Mouse (Mus musculus) CD4-positive, CD25-positive, alpha-beta regulatory T cell, adult 4 months (primary cell): ENCODE data around the gene Krt33b. TPM values are rescaled to one million over a fixed set of nuclear protein-coding genes. Genes with fewer than 3 reads are reported as not detected.

Source experiments
- ATAC-seq: one replicate; pipeline ENCODE4 v1.8.0; 2017
- polyA plus RNA-seq, 2 experiments: library from polyadenylated mRNA; unstranded; fragments of 100-300 nt; shearing (Covaris generic); gene quantifications; one replicate each; pipeline ENCODE4 v1.2.1; 2017

The Krt33b gene
- polyA plus RNA-seq, 2 experiments from 2014 or later, result not detected

- ATAC-seq, result no peak
Observed at GRCm38 (mm10) chr11:99990571-99990970, 39.1 kb downstream of the Krt33b start.

GRCm38 (mm10) chr11:99989881-99990405, 39.7 kb downstream of the Krt33b start:
- no peak for ATAC-seq

- ATAC-seq, result no peak
Observed at GRCm38 (mm10) chr11:99988530-99988929, 41.1 kb downstream of the Krt33b start.

GRCm38 (mm10) chr11:99986180-99986647, 43.5 kb downstream of the Krt33b start, which contains the start of gene Krtap16-1:
Gene Krtap16-1, minus strand, starts transcription at chr11:99986597.
- no peak for ATAC-seq

GRCm38 (mm10) chr11:99985291-99986092, 44.2 kb downstream of the Krt33b start:
- ATAC-seq, result no peak

- ATAC-seq, result no peak
Observed at GRCm38 (mm10) chr11:99983442-99983841, 46.2 kb downstream of the Krt33b start.

DNA sequence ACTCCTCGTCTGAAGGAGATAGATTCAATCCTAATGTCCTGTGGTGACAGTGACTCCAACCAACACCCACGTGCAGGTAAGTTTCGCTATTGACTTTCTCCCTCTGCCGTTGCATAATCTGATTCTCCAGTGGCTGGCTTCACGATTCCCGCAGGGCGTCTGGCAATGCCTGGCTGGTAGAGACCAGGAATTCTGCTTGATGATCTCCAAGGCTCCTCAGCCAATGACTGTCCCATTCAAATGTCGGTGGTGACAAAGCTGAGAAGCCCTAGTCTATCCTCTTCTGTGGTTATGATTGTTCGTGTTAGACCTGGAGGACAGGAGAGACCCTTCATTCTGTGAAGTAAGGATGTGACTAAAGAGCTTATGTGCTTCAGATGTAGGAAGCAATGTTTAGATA, 46.9 kb downstream of the Krt33b start:
- ATAC-seq, result no peak

DNA sequence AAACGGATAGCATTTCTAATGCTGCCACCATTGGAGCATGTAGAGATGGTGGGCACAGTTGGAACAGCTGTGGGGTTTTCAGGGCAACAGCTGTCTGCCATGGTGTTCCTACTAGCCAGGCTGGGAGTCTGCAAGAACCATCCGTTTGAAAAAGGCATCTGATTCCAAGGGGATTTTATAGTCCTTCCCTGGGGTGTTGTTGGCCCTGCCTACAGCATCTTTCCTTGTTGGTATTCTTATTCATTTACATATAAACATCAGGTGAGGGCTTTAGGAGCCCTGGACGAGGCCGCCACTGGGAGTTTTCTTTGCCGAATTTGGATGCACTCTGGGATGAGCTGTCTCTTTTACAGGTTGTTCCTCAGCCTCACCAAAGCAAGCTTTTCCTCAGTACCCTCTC, 50.7 kb downstream of the Krt33b start, which contains the start of gene Krtap29-1:
TSS of gene Krtap29-1 (minus strand) at position 101 of the 400 bp plus-strand sequence.
- no peak for ATAC-seq

Other genes starting within 250 kb of the Krt33b start
- gene Krtap4-8, start 249.2 kb downstream of the Krt33b start, polyA plus RNA-seq, result not detected
- not detected for gene Krtap4-9, start 244.7 kb downstream of the Krt33b start, polyA plus RNA-seq
- not detected for gene Gm11596, start 236.4 kb downstream of the Krt33b start, polyA plus RNA-seq
- gene Gm11569, start 230.9 kb downstream of the Krt33b start, polyA plus RNA-seq, result not detected
- gene Gm11554, start 225.4 kb downstream of the Krt33b start, polyA plus RNA-seq, result not detected
- not detected for gene Krtap4-13, start 220.0 kb downstream of the Krt33b start, polyA plus RNA-seq
- not detected for gene Gm11564, start 214.2 kb downstream of the Krt33b start, polyA plus RNA-seq
- gene 2300003K06Rik, start 191.8 kb downstream of the Krt33b start, polyA plus RNA-seq, result not detected
- gene Krtap4-16, start 178.3 kb downstream of the Krt33b start, polyA plus RNA-seq, result not detected
- gene Gm11568, start 172.0 kb downstream of the Krt33b start, polyA plus RNA-seq, result not detected
- not detected for gene Gm11559, start 165.4 kb downstream of the Krt33b start, polyA plus RNA-seq
- not detected for gene Krtap9-1, start 156.5 kb downstream of the Krt33b start, polyA plus RNA-seq
- gene Gm11567, start 150.7 kb downstream of the Krt33b start, polyA plus RNA-seq, result not detected
- not detected for gene Krtap31-1, start 121.9 kb downstream of the Krt33b start, polyA plus RNA-seq
- gene Gm11565, start 115.1 kb downstream of the Krt33b start, polyA plus RNA-seq, result not detected
- not detected for gene Krtap31-2, start 93.6 kb downstream of the Krt33b start, polyA plus RNA-seq
- gene Krtap9-5, start 81.4 kb downstream of the Krt33b start, polyA plus RNA-seq, result not detected
- gene Krtap29-1, start 50.8 kb downstream of the Krt33b start, polyA plus RNA-seq, result not detected
- not detected for gene Krtap16-1, start 43.3 kb downstream of the Krt33b start, polyA plus RNA-seq
- gene Krtap17-1, start 35.9 kb downstream of the Krt33b start, polyA plus RNA-seq, result not detected
- not detected for gene Krt33a, start 13.7 kb downstream of the Krt33b start, polyA plus RNA-seq
- gene Krt34, start 11.7 kb upstream of the Krt33b start, polyA plus RNA-seq, result not detected
- gene Krt31, start 20.7 kb upstream of the Krt33b start, polyA plus RNA-seq, result not detected
- gene Krt32, start 58.4 kb upstream of the Krt33b start, polyA plus RNA-seq, result not detected
- gene Krt35, start 66.4 kb upstream of the Krt33b start, polyA plus RNA-seq, result not detected
- gene Krt36, start 75.8 kb upstream of the Krt33b start, polyA plus RNA-seq, result not detected
- gene Krt13, start 91.7 kb upstream of the Krt33b start, polyA plus RNA-seq, result not detected
- gene Krt15, start 106.1 kb upstream of the Krt33b start, polyA plus RNA-seq, result not detected
- gene Krt19, start 118.8 kb upstream of the Krt33b start, polyA plus RNA-seq, result not detected
- not detected for gene Krt9, start 163.4 kb upstream of the Krt33b start, polyA plus RNA-seq
- not detected for gene Krt14, start 177.7 kb upstream of the Krt33b start, polyA plus RNA-seq
- gene Krt16, start 219.0 kb upstream of the Krt33b start, polyA plus RNA-seq, result not detected
- 1 to 10 TPM; 1.7 to 6.4 TPM for gene Krt17, start 231.2 kb upstream of the Krt33b start, polyA plus RNA-seq
- not detected for gene Krt42, start 240.0 kb upstream of the Krt33b start, polyA plus RNA-seq